Mouse (Mus musculus): ENCODE results near the gene Thumpd1. TPM values are rescaled to one million over a fixed set of nuclear protein-coding genes. Genes with fewer than 3 reads are reported as not detected.
A peak's percentile ranks its signal among the peaks of the same experiment; 100 is the strongest.

Thumpd1 gene
- total RNA-seq, 1 experiment from 2014 or later: 154 TPM

- ATAC-seq (replicated peaks in 1 of 2; ENCODE audit: insufficient read depth in 1 of 2, low FRiP score in 2 of 2, low TSS enrichment in 1 of 2, low read depth in 1 of 2, poor library complexity in 2 of 2, severe bottlenecking in 2 of 2): no peak
These were observed 28.3 kb downstream of the Thumpd1 start for GRCm38 (mm10) chr7:119692302-119692701.

- ATAC-seq (replicated peaks in 1 of 2; ENCODE audit: insufficient read depth in 1 of 2, low FRiP score in 2 of 2, low TSS enrichment in 1 of 2, low read depth in 1 of 2, poor library complexity in 2 of 2, severe bottlenecking in 2 of 2): no peak
These were observed 30.9 kb downstream of the Thumpd1 start, which contains the start of gene Acsm4 for GRCm38 (mm10) chr7:119689726-119690125. Acsm4 (plus strand) TSS chr7:119690026.

GRCm38 (mm10) chr7:119682699-119683098, 37.9 kb downstream of the Thumpd1 start:
- ATAC-seq (replicated peaks in 1 of 2; ENCODE audit: insufficient read depth in 1 of 2, low FRiP score in 2 of 2, low TSS enrichment in 1 of 2, low read depth in 1 of 2, poor library complexity in 2 of 2, severe bottlenecking in 2 of 2): no peak

- no peak for ATAC-seq (replicated peaks in 1 of 2; ENCODE audit: insufficient read depth in 1 of 2, low FRiP score in 2 of 2, low TSS enrichment in 1 of 2, low read depth in 1 of 2, poor library complexity in 2 of 2, severe bottlenecking in 2 of 2)
These were observed 40.5 kb downstream of the Thumpd1 start for GRCm38 (mm10) chr7:119680107-119680506.

GRCm38 (mm10) chr7:119673465-119673864, 47.1 kb downstream of the Thumpd1 start:
- ATAC-seq (replicated peaks in 1 of 2; ENCODE audit: insufficient read depth in 1 of 2, low FRiP score in 2 of 2, low TSS enrichment in 1 of 2, low read depth in 1 of 2, poor library complexity in 2 of 2, severe bottlenecking in 2 of 2): peak; percentile 85 to 90

GRCm38 (mm10) chr7:119670925-119671324, 49.7 kb downstream of the Thumpd1 start:
- no peak for ATAC-seq (replicated peaks in 1 of 2; ENCODE audit: insufficient read depth in 1 of 2, low FRiP score in 2 of 2, low TSS enrichment in 1 of 2, low read depth in 1 of 2, poor library complexity in 2 of 2, severe bottlenecking in 2 of 2)

GRCm38 (mm10) chr7:119670395-119670794, 50.2 kb downstream of the Thumpd1 start:
- ATAC-seq (replicated peaks in 1 of 2; ENCODE audit: insufficient read depth in 1 of 2, low FRiP score in 2 of 2, low TSS enrichment in 1 of 2, low read depth in 1 of 2, poor library complexity in 2 of 2, severe bottlenecking in 2 of 2): no peak

GRCm38 (mm10) chr7:119667893-119668292, 52.7 kb downstream of the Thumpd1 start:
- no peak for ATAC-seq (replicated peaks in 1 of 2; ENCODE audit: insufficient read depth in 1 of 2, low FRiP score in 2 of 2, low TSS enrichment in 1 of 2, low read depth in 1 of 2, poor library complexity in 2 of 2, severe bottlenecking in 2 of 2)

Other genes with a start within 250 kb of the Thumpd1 start
- gene Umod, start 241.5 kb downstream of the Thumpd1 start, total RNA-seq (2017): not detected in 2 replicates
- gene Acsm5, start 201.3 kb downstream of the Thumpd1 start, total RNA-seq (2017): not detected in 2 replicates
- not detected in 2 replicates for gene Pdilt, start 197.3 kb downstream of the Thumpd1 start, total RNA-seq (2017)
- gene Acsm2, start 166.5 kb downstream of the Thumpd1 start, total RNA-seq (2017): not detected in 2 replicates
- gene Acsm1, start 113.8 kb downstream of the Thumpd1 start, total RNA-seq (2017): not detected in 2 replicates
- not detected in 2 replicates for gene Acsm4, start 30.8 kb downstream of the Thumpd1 start, total RNA-seq (2017)
- not detected in 2 replicates for gene Acsm3, start 40.1 kb upstream of the Thumpd1 start, total RNA-seq (2017)
- gene Rexo5, start 73.2 kb upstream of the Thumpd1 start, total RNA-seq (2017): 30.9 and 35.1 TPM in 2 replicates
- gene Eri2, start 73.3 kb upstream of the Thumpd1 start, total RNA-seq (2017): 14.0 and 14.8 TPM in 2 replicates
- 5.9 and 6.9 TPM in 2 replicates for gene Lyrm1, start 175.1 kb upstream of the Thumpd1 start, total RNA-seq (2017)
- gene Dcun1d3, start 175.5 kb upstream of the Thumpd1 start, total RNA-seq (2017): 9.3 and 10.8 TPM in 2 replicates

Data from hematopoietic stem cell, adult 5-6 weeks (primary cell).